Comparison of ENCODE assay signal across 29 mouse cellular contexts in genomic region chr16:92307947-92308346, GRCm38 (mm10). TPM values are rescaled to one million over a fixed set of nuclear protein-coding genes. Genes with fewer than 3 reads are reported as not detected.
"Had no signal": no experiment of that assay in that cellular context is flagged by ENCODE, and none has a peak within 500 bp of the region (broad histone marks: within the 10 kb centered on the region; RNA-seq: fewer than 3 reads in every experiment).

No protein-coding gene starts in this region.

- H3K9me3 ChIP-seq: liver, embryonic 13.5 days; megakaryocyte, embryonic 14.5 days; midbrain, embryonic 10.5 days; midbrain, embryonic 13.5 days; stomach, embryonic 15.5 days had no signal

- ATAC-seq: midbrain, embryonic 13.5 days; midbrain, embryonic 16.5 days had no signal

- H3K9ac ChIP-seq: liver, embryonic 13.5 days; midbrain, embryonic 13.5 days; stomach, embryonic 15.5 days had no signal

- H3K27me3 ChIP-seq: liver, embryonic 13.5 days; megakaryocyte, embryonic 14.5 days; midbrain, embryonic 13.5 days; stomach, embryonic 15.5 days had no signal

- H3K4me2 ChIP-seq: liver, embryonic 13.5 days; midbrain, embryonic 13.5 days; stomach, embryonic 15.5 days had no signal

- H3K27ac ChIP-seq: liver, embryonic 13.5 days; midbrain, embryonic 10.5 days; midbrain, embryonic 13.5 days; stomach, embryonic 15.5 days had no signal

- H3K4me3 ChIP-seq: liver, embryonic 13.5 days; midbrain, embryonic 10.5 days; midbrain, embryonic 13.5 days; stomach, embryonic 15.5 days had no signal

- DNase-seq: kidney, adult 18-20 months; kidney, adult 9 months; kidney, postnatal 14 days; kidney, postnatal 4 days; layer of hippocampus, adult 9-11 months; liver, embryonic 13.5 days; lung, adult 2 months; lung, postnatal 36 days; right cerebral cortex, postnatal 14 days; right cerebral cortex, postnatal 4 days; spleen, adult 18-20 months; thymus, adult 2 months; thymus, postnatal 14 days; thymus, postnatal 4 days had no signal

RNA-seq across cellular contexts. Expression of gene Fam243, which starts 13.3 kb away (rescaled TPM):
- total RNA-seq: layer of hippocampus, adult 18-20 months; left cerebral cortex, postnatal 10 days; left cerebral cortex, postnatal 36 days; liver, adult 2 months had no signal
- polyA plus RNA-seq: limb, embryonic 11.5 days; limb, embryonic 14.5 days; liver, adult 2 months; liver, embryonic 13.5 days; liver, embryonic 16.5 days; lung, adult 2 months; lung, embryonic 16.5 days; midbrain, embryonic 13.5 days; midbrain, embryonic 16.5 days; neural tube, embryonic 11.5 days; neural tube, embryonic 14.5 days; stomach, embryonic 15.5 days had no signal

RNA-seq across cellular contexts. Expression of gene Kcne2, which starts 15.8 kb away (rescaled TPM):
- total RNA-seq: liver, adult 2 months had no signal
- polyA plus RNA-seq: liver, adult 2 months; liver, embryonic 16.5 days had no signal

RNA-seq across cellular contexts. Expression of gene Kcne1, which starts 51.3 kb away (rescaled TPM):
- total RNA-seq: layer of hippocampus, adult 18-20 months; left cerebral cortex, postnatal 10 days; left cerebral cortex, postnatal 36 days; liver, adult 2 months had no signal
- polyA plus RNA-seq: liver, adult 2 months; liver, embryonic 16.5 days; lung, adult 2 months; midbrain, embryonic 13.5 days; midbrain, embryonic 16.5 days had no signal
